Mouse (Mus musculus): ENCODE measurements around the gene Olfr851. TPM values are rescaled to one million over a fixed set of nuclear protein-coding genes. Genes with fewer than 3 reads are reported as not detected.

Olfr851 gene
- total RNA-seq (2021), result not detected

DNA sequence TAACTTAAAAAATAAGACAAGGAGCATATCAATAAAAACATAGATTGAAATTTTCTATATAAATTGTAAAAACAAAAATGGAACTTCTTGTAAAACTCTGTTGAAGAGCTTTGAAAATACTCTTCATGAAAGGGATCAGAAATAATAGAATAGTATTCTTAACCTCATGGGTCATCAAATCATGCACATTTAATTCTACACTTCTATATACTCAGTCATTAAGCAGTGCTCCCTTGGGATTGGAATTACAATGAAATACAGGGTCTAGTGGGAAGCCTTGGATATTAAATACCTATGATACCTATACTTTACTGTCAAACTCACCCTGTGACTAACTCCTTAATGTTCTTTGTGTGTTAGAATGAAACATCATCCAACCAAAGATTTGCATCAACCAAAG is at the start of gene Olfr851:
TSS of gene Olfr851 (plus strand) at position 301 of the 400 bp plus-strand sequence.
- intact Hi-C loops (cut with DNase I), result no loop called here
- no peak for DNase-seq

DNA sequence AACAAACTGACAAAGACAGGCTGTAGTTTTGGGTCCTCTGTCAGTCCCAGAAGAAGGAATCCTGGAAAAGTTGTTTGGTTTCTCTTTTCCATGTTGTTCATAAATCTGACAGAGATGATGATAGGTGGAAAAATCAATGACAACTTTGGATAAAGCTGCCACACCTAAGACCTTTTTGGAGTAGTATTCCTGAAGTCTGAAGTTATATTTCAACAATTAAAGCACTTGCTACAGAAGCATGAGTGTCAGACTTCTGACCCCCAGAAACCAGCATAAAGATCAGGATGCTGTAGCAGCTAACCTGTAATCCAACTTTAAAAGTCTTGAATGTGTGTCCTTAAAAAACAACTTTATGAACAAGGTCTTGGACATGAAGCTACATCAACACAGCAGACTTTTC is 14.9 kb upstream of the Olfr851 start, which contains the start of gene Olfr850:
TSS of gene Olfr850 (minus strand) at position 101 of the 400 bp plus-strand sequence.
- intact Hi-C loops (cut with DNase I), result no loop called here
- no peak for DNase-seq

DNA sequence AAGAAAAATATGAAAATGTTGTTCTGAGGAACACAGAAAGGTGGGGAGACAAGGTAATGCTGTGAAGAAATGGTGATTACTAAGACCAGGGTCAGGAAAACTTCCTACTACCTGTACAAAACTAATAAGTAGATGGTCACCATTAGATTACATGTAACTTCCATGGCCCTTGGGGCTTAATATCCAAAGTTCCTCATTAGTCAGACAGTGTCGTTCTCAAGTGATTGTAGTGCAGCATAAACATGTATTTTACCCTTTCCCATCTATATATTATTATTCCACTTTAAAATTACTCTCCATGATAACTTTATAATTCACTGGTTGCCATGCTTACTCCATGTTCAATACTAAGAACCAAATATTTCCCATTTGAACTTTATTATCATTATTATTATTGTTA is 47.9 kb downstream of the Olfr851 start, which contains the start of gene Olfr853:
TSS of gene Olfr853 (minus strand) at position 101 of the 400 bp plus-strand sequence.
- intact Hi-C loops (cut with DNase I), result no loop called here

More for the DNA sequence above, 47.9 kb downstream of the Olfr851 start, which contains the start of gene Olfr853:
- DNase-seq, result no peak

Other genes starting within 250 kb of the Olfr851 start
- gene Olfr843, start 241.3 kb upstream of the Olfr851 start, total RNA-seq (2021), result not detected
- not detected for gene Olfr844, start 176.9 kb upstream of the Olfr851 start, total RNA-seq (2021)
- not detected for gene Olfr845, start 156.8 kb upstream of the Olfr851 start, total RNA-seq (2021)
- gene Olfr846, start 129.3 kb upstream of the Olfr851 start, total RNA-seq (2021), result not detected
- not detected for gene Olfr847, start 114.6 kb upstream of the Olfr851 start, total RNA-seq (2021)
- gene Olfr849, start 53.0 kb upstream of the Olfr851 start, total RNA-seq (2021), result not detected
- gene Olfr850, start 15.0 kb upstream of the Olfr851 start, total RNA-seq (2021), result not detected
- not detected for gene Olfr853, start 47.8 kb downstream of the Olfr851 start, total RNA-seq (2021)
- not detected for gene Olfr854, start 74.1 kb downstream of the Olfr851 start, total RNA-seq (2021)
- not detected for gene Olfr855, start 89.3 kb downstream of the Olfr851 start, total RNA-seq (2021)
- 10 to 100 TPM; 26.7 to 28.0 TPM for gene Zfp317, start 128.8 kb downstream of the Olfr851 start, total RNA-seq (2021)
- not detected for gene Olfr857, start 216.1 kb downstream of the Olfr851 start, total RNA-seq (2021)

Data from left cerebral cortex, postnatal 4 days (tissue).